Mouse (Mus musculus) testis, adult 2 months (tissue): ENCODE results near the gene Tmem132b.

Source experiments
- CTCF ChIP-seq: fragments of 200-500 bp; IDR thresholded peaks from 2 replicates; pipeline ENCODE4 v1.5.1; 2012; ENCODE audit warnings: low read depth, mild to moderate bottlenecking, inconsistent platforms, low read length, moderate library complexity; ENCODE audit not compliant: control insufficient read depth, insufficient read depth, insufficient replicate concordance
- POLR2A ChIP-seq: fragments of 200-500 bp; IDR thresholded peaks from 2 replicates; pipeline ENCODE4 v1.6.1; 2012; ENCODE audit warnings: low read depth, mild to moderate bottlenecking, inconsistent platforms, low read length, moderate library complexity; ENCODE audit not compliant: control insufficient read depth

DNA sequence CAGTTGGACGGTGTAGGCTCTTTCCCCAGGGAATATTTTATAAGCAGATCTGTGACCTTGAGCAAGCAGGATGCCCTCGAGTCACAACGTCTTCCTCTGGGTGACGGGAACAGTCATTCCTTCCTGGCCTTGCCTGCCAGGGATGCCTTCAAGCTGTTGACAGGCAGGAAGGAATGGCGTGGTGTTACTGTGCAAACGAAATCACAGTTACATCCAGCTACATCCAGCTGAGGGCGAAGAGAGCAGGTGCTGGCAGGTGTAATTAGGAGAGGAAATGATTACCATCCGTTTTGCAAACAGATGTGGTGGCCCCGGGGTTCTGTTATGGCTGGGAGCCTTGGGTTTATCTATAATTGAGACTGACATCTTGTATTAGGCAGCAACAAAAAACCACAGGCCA is 205.5 kb downstream of the Tmem132b start:
- TF ChIP-seq CTCF (no peak), POLR2A (no peak)
